Mouse (Mus musculus): ENCODE measurements around the gene Btbd35f11. TPM values are rescaled to one million over a fixed set of nuclear protein-coding genes. Genes with fewer than 3 reads are reported as not detected.
"Not testable (repeated sequence)": the region's sequence is repeated elsewhere in the genome, so short reads cannot be mapped to it uniquely, and the experiment has no call there.

The Btbd35f11 gene
- not detected for total RNA-seq (2021)
- long read RNA-seq, result 0 reads

DNA sequence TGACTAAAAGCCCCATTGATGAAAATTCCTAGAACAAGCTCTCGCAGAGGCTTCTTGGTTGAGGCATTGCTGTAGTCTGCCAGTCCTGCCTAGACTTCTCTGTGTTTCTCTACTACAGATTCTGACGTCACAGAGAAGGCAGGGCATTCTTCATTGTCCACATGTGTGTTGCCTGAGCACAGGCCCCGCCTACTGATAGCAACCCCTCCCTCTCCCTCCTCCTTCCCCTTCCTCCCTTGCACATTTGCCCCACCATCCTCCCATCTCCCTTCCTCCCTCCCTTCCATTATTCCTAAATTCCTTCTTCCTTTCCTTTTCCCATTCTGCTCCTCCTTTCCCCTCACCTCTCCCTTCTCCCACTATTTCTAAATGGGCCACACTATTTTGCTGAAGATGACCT is at the start of gene Btbd35f11:
Gene Btbd35f11 (minus strand): TSS at position 101 of the 400 bp plus-strand sequence.
- DNase-seq (ENCODE audit: low spot score in 2 of 2), result not testable (repeated sequence)

DNA sequence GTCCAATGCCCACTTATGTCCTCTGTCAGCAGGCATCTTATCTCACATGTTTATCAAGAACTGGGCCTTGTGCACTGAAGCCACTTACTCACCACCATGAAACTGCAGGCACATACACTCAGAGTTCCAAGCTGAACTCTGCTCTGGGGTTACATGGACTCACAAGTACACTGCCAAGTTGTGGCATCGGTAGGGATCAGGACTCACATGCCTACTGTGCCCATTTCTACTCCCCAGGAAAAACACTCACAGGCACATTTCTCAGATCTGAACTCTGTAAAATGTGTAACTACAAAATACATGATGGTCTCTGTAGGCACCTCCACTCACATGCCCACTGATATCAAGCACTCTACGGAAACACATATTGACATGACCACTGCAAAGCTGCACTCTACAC is 33.5 kb downstream of the Btbd35f11 start:
- DNase-seq (ENCODE audit: low spot score in 2 of 2), result not testable (repeated sequence)

Other genes with a start within 250 kb of the Btbd35f11 start
- gene Btbd35f24, start 247.9 kb downstream of the Btbd35f11 start, total RNA-seq (2021), result not detected

All from layer of hippocampus, adult 18-20 months (tissue).